Mouse (Mus musculus) stomach, embryonic 16.5 days (tissue): ENCODE measurements around the gene Emc7. TPM values are rescaled to one million over a fixed set of nuclear protein-coding genes. Genes with fewer than 3 reads are reported as not detected.

Experiments used
- ATAC-seq: fragments of 200-750 bp; cut with Nextera tagmentation; 2 replicates; pipeline ENCODE4 v1.8.0; 2017; ENCODE audit warnings: moderate number of reproducible peaks, moderate TSS enrichment; ENCODE audit not compliant: insufficient read depth, low FRiP score
- H3K27ac ChIP-seq: fragments of 300-500 bp; sonication (generic); 2 replicates; pipeline ENCODE4 v1.5.1; 2014; ENCODE audit warnings: low read length
- H3K27me3 ChIP-seq: fragments of 300-500 bp; sonication (generic); 2 replicates; pipeline ENCODE4 v1.6.1; 2014; ENCODE audit warnings: low read length, control low read depth, mixed read lengths; ENCODE audit not compliant: control insufficient read depth, insufficient read depth
- H3K36me3 ChIP-seq: fragments of 300-500 bp; sonication (generic); 2 replicates; pipeline ENCODE4 v1.6.1; 2014; ENCODE audit warnings: low read length; ENCODE audit not compliant: control insufficient read depth, insufficient read depth
- H3K4me1 ChIP-seq: fragments of 300-500 bp; sonication (generic); 2 replicates; pipeline ENCODE4 v1.6.1; 2014; ENCODE audit warnings: low read length, control low read depth, mixed read lengths; ENCODE audit not compliant: control insufficient read depth, insufficient read depth
- H3K4me2 ChIP-seq: fragments of 300-500 bp; sonication (generic); 2 replicates; pipeline ENCODE4 v1.6.1; 2014; ENCODE audit warnings: low read depth, low read length, mixed read lengths
- H3K4me3 ChIP-seq: fragments of 300-500 bp; sonication (generic); replicated peaks from 2 replicates; pipeline ENCODE4 v1.5.1; 2014; ENCODE audit warnings: mild to moderate bottlenecking, low read length
- H3K9ac ChIP-seq: fragments of 300-500 bp; sonication (generic); 2 replicates; pipeline ENCODE4 v1.6.1; 2014; ENCODE audit warnings: low read length
- H3K9me3 ChIP-seq: fragments of 300-500 bp; sonication (generic); replicated peaks from 2 replicates; pipeline ENCODE4 v1.6.1; 2016; ENCODE audit warnings: low read length, control low read depth; ENCODE audit not compliant: control insufficient read depth
- WGBS: fragments of 180-500 bp; shearing (Covaris S2); extraction: QIAGEN DNeasy Blood & Tissue Kit; methylation state at CpG from one replicate; pipeline ENCODE4 v1.1.7; 2014; 5-methylcytosine and 5-hydroxymethylcytosine counted together
- polyA plus RNA-seq: library from polyadenylated mRNA; unstranded; fragments of >200 nt; fragmentation: Nextera tagmentation; extraction: Ambion mirVana; gene quantifications from 2 replicates; pipeline ENCODE4 v1.2.1, GENCODE M21; 2015

Emc7 gene
- polyA plus RNA-seq, 1 experiment from 2014 or later: 22.0 TPM

DNA sequence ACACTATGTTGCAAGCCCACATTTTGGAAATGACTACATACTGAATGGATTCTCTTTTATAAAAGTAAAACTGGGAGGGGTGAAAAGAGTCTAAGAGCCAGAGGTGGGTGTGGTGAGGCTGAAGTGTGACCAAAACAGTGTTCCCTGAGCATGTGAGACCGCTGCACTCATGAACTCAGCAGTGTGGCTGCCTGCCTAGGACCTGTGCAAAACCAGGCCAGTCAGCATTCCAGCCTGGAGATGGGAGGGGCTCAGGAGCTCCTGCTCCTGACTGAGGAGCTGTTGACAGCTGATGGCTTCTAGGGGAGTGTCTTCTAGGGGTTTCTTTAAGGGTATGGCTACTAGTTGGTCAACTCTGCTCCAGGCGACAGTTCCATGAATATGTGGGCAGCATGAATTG is 30.1 kb downstream of the Emc7 start:
- H3K4me1 ChIP-seq: no peaks in the 10 kb centered on the region; the same call in 1 of the 2 replicates
- H3K36me3 ChIP-seq: no peaks in the 10 kb centered on the region
- H3K4me2 ChIP-seq: no peak overlapping the region
- no peaks in the 10 kb centered on the region for H3K9me3 ChIP-seq
- ATAC-seq: no peak
- no peaks in the 10 kb centered on the region for H3K27me3 ChIP-seq
- H3K4me3 ChIP-seq: no peak overlapping the region
- no peak overlapping the region for H3K9ac ChIP-seq
- WGBS: 53% methylated on average over 2 of the region's 2 CpGs
- H3K27ac ChIP-seq: no peak overlapping the region

DNA sequence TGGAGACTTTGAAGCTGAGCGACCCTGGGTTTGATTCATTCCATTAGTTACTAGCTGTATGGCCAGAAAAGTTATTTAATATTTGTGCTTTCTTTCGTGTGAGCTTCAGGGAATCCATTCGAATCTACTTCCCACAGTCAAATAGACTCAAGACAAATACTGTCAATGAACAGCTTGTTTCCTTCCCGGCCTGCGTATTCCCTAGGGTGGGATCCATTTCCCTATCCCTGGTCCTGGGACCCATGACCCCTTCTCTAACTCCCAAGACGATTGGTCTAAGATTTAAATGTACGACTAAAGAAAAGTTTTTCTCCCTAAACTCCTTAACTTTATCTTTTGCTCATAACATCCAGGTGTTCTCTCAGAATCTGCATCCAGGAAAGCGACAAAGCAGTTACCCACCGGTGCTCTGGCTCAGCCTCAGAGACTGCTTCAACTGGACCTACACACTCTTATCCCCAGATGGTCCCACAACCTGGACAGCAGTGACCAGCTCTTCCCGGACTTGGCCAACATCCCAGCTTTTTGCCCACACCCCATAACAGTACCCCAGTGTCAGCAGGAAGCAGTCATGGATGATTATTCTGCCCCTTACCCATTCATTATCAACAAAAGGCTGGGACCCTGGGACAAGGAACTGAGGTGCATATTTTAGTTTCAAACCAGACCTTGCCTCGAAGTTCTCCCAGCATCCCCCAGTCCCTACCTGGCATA is 35.8 kb downstream of the Emc7 start:
- Histone ChIP-seq H3K27ac (no peak overlapping the region), H3K9me3 (no peaks in the 10 kb centered on the region), H3K4me1 (peaks cover 15% of the 10 kb centered on the region), H3K27me3 (no peaks in the 10 kb centered on the region), H3K36me3 (no peaks in the 10 kb centered on the region), H3K9ac (no peak overlapping the region), H3K4me2 (no peak overlapping the region), H3K4me3 (no peak overlapping the region)
- WGBS: 77% methylated on average over 11 of the region's 11 CpGs
- ATAC-seq: no peak

DNA sequence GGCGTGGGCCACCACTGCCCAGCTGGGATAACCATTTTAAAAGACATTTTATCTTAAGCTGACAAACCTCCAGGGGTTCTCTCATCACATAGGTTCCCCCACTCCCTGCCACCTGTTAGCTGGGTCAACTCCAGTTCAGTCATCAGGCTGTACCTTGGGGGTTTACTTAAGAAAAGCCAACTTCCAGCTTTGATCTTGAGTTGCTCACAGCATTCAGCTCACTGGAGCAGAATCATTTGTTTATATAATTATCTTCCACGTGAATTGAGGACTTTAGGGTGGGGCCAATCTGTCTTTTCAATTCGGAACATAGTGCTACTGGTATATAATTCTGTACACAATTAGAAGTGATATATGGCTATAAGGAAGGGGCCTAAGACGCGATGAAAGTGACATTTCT is 36.8 kb downstream of the Emc7 start:
- peaks cover 15% of the 10 kb centered on the region for H3K4me1 ChIP-seq
- 51% methylated on average over 5 of the region's 5 CpGs for WGBS
- no peak for ATAC-seq
- peak overlapping the region; percentile 100; the same call in 1 of the 2 replicates for H3K9ac ChIP-seq
- no peak overlapping the region; the same call in 1 of the 2 replicates for H3K4me2 ChIP-seq
- H3K36me3 ChIP-seq: no peaks in the 10 kb centered on the region
- H3K4me3 ChIP-seq: no peak overlapping the region
- H3K27ac ChIP-seq: no peak overlapping the region
- no peaks in the 10 kb centered on the region for H3K9me3 ChIP-seq
- H3K27me3 ChIP-seq: no peaks in the 10 kb centered on the region

DNA sequence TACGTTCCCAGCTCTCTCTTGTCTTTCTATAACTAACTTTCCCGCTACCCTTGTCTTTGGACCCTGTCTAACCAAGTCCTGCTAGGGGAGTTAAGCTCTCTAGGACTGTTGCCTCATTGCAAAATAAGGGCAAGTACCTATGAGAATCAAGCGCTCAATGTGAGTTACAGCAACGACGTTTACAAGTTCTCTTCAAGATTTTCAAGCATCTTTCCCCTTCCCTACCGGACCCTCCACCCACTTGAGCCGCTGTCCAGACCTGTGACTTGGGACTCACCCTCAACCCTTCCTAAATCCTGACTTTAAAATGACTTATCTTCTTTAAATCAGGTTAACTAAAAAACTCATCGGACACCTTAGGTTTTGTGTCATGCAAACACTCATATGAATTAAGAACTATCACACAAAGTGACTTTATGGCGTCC is 37.6 kb downstream of the Emc7 start:
- H3K4me2 ChIP-seq: peak overlapping the region; percentile 80
- peak overlapping the region; percentile 99 for H3K27ac ChIP-seq
- peak overlapping the region; percentile 100 for H3K9ac ChIP-seq
- peak; percentile 1; the same call in 1 of the 2 replicates for ATAC-seq
- no peaks in the 10 kb centered on the region for H3K36me3 ChIP-seq
- peaks cover 15% of the 10 kb centered on the region for H3K4me1 ChIP-seq
- no peaks in the 10 kb centered on the region for H3K9me3 ChIP-seq
- H3K27me3 ChIP-seq: no peaks in the 10 kb centered on the region
- peak overlapping the region; percentile 81 for H3K4me3 ChIP-seq
- WGBS: 6% methylated on average over 9 of the region's 9 CpGs

DNA sequence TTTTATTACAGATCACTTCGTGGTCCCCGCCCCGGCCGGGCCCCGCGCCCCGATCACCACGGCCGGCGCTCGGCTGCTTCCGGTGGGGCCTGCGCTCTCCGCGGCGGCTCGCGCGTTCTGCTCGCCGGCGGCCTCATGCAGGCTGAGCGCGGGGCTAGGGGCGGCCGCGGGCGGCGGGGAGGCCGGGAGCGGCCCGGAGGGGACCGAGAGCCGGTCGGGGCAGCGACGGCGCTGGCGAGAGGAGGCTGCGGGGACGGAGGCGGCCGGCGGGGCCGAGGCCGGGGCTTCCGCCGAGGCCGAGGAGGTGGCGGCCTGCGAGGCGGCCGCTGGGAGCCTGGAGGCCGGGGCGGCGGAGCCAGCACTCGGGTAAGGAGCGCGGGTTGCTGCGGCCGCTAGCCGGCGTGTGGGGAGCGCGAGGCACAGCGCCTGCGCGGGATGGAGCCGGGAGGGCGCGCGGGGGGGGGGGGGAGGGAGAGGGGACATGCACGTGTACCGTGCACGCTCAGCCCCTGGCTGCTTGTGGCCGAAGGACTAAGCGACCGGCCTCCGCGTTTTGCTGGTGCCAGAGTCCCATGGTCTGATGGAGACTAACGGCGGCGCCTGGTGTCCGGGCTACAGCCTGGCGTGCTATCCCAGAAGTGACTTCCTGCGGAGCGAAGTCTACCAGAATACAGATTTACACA is 38.2 kb downstream of the Emc7 start, which contains the start of gene Aven:
TSS of gene Aven (plus strand) at position 109 of the 683 bp plus-strand sequence.
- Histone ChIP-seq H3K4me3 (peak within 1 kb of the TSS; percentile 81), H3K9ac (peak within 1 kb of the TSS; percentile 100), H3K36me3 (no peaks in the 10 kb centered on the region), H3K27me3 (no peaks in the 10 kb centered on the region), H3K4me1 (peaks cover 15% of the 10 kb centered on the region), H3K9me3 (no peaks in the 10 kb centered on the region), H3K4me2 (peak within 1 kb of the TSS; percentile 80), H3K27ac (peak within 1 kb of the TSS; percentile 99)
- 0% methylated on average over 57 of the region's 87 CpGs for WGBS
- peak; percentile 94 for ATAC-seq

DNA sequence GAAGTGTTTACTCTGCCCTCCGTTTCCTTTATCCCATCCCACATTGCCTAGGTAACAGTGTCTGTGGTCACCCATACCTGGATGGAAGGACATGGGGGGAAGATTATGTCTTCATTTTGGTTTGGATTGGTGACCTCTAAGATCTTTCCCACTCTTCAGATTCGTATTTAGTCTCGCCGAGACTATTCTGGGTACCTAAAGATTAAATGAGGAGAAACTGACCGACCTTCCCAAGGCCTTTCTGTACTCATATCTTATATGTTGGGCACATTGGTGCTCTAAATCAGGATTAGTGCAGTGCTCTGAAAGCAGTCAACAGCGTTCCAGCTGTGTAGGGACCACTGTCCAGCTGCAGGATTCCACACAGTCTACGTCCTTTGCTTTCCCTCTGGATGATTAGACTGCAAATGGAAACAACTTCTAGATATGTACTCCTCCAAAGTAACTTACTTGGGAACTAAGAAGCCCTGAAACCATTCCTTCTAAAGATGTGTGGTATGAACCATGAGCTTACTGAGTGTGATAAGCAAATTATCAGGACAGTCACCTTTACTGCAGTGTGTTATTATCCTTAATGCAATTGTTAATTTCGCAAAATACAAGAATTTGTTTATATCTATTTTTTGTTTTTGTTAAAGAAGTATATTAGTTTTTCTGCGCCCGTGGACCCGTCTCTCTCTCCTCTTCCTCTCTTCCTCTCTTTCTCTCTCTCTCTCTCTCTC is 38.9 kb downstream of the Emc7 start:
- peak overlapping the region; percentile 80 for H3K4me2 ChIP-seq
- 36% methylated on average over 11 of the region's 11 CpGs for WGBS
- peak overlapping the region; percentile 81 for H3K4me3 ChIP-seq
- peak overlapping the region; percentile 99 for H3K27ac ChIP-seq
- no peak for ATAC-seq
- peaks cover 15% of the 10 kb centered on the region for H3K4me1 ChIP-seq
- peak overlapping the region; percentile 100 for H3K9ac ChIP-seq
- H3K27me3 ChIP-seq: no peaks in the 10 kb centered on the region
- H3K9me3 ChIP-seq: no peaks in the 10 kb centered on the region
- no peaks in the 10 kb centered on the region for H3K36me3 ChIP-seq

DNA sequence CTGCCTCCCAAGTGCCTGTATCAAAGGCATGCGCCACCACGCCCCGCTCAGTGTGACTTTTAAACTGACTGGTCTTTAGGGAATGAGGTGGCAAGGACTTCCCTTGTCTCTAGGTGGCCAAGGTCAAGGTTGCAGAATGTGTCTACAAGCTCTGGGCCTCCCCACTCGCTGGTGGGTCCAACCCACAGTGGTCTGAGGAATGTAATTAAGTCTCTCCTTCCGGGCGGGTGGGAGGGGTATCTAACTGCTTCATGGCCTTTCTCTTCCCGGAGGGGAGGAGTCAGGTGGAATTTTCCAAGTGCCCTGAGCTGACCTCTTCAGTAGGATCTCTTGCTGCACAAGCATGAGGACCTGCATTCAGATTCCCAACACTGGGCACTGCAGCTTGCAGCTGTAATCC is 43.1 kb downstream of the Emc7 start:
- no peak for ATAC-seq
- Histone ChIP-seq H3K9me3 (no peaks in the 10 kb centered on the region), H3K4me2 (no peak overlapping the region), H3K4me3 (no peak overlapping the region), H3K9ac (no peak overlapping the region), H3K27me3 (no peaks in the 10 kb centered on the region), H3K27ac (no peak overlapping the region), H3K4me1 (peaks cover 4% of the 10 kb centered on the region; the same call in 1 of the 2 replicates), H3K36me3 (no peaks in the 10 kb centered on the region)
- 70% methylated on average over 7 of the region's 7 CpGs for WGBS

DNA sequence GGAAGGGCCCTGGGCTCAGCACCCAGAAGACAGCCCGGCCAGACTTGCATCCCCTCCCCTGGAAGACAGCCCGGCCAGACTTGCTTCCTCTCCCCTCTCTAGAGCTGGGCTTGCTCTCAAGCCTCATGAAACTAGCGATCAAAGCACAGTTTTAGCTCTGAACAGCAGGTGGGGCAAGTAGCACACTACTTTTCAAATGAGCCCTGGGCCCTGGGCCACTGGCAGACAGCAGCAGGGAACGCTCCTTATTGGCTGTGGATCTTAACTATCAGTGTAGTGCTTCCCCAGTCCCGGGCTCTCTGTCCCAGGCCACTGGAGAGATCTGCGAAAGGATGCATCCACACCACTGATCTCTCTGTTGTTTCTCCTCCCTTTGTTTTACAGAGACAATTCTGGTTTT is 46.4 kb downstream of the Emc7 start:
- Histone ChIP-seq H3K4me3 (no peak overlapping the region), H3K27me3 (no peaks in the 10 kb centered on the region), H3K27ac (no peak overlapping the region), H3K4me2 (no peak overlapping the region), H3K4me1 (no peaks in the 10 kb centered on the region; the same call in 1 of the 2 replicates), H3K36me3 (no peaks in the 10 kb centered on the region), H3K9ac (0 out of 2 replicates have a peak overlapping the region, but pooled peaks have one; percentile 14), H3K9me3 (no peaks in the 10 kb centered on the region)
- 3% methylated on average over 6 of the region's 6 CpGs for WGBS
- peak; percentile 85; the same call in 1 of the 2 replicates for ATAC-seq

DNA sequence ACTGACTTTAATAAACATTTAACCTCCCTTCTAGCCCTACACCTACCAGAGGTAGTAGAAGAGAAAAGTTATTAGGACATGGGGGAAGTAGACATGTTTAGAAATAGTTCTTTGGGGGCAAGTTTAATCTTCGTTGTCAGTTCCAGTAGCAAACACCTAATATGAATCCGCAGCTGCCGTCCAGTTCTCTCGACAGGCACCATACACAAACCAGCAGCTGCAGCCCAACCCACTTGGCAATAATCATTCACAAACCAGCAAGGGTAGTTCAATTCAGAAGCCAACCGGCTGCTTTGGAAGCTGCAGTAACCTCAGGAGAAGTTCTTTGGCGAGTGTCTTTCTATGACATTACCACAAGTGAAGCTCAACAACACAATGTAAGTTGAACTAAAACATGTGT is 49.2 kb downstream of the Emc7 start:
- Histone ChIP-seq H3K4me1 (no peaks in the 10 kb centered on the region), H3K27me3 (no peaks in the 10 kb centered on the region), H3K4me2 (no peak overlapping the region), H3K9me3 (no peaks in the 10 kb centered on the region), H3K4me3 (no peak overlapping the region), H3K27ac (no peak overlapping the region), H3K9ac (no peak overlapping the region), H3K36me3 (no peaks in the 10 kb centered on the region)
- ATAC-seq: no peak
- 77% methylated on average over 6 of the region's 6 CpGs for WGBS
